ENCODE assay signal across 12 mouse cellular contexts in genomic region chr8:93627626-93628025, GRCm38 (mm10).
A peak's percentile ranks its signal among the peaks of the same experiment; 100 is the strongest.
DNase-seq lines count a peak whose midpoint lies in the region; ATAC-seq lines count a peak whose summit lies in the region.
"Had no signal": no experiment of that assay in that cellular context is flagged by ENCODE, and none has a peak within 500 bp of the region (broad histone marks: within the 10 kb centered on the region; RNA-seq: fewer than 3 reads in every experiment).

No protein-coding gene starts in this region.

- H3K27me3 ChIP-seq in forebrain, embryonic 13.5 days, result no peaks in the 10 kb centered on the region
- no peaks in the 10 kb centered on the region for H3K27me3 ChIP-seq in forebrain, embryonic 11.5 days (ENCODE audit: control insufficient read depth, insufficient read depth, low read length)
- no peaks in the 10 kb centered on the region for H3K27me3 ChIP-seq in midbrain, embryonic 14.5 days (ENCODE audit: control insufficient read depth, insufficient read depth, low read length)
- no peaks in the 10 kb centered on the region for H3K27me3 ChIP-seq in midbrain, embryonic 15.5 days (replicated peaks)
- H3K27me3 ChIP-seq in heart, embryonic 11.5 days (ENCODE audit: control insufficient read depth, insufficient read depth, low read length), result no peaks in the 10 kb centered on the region
- H3K27me3 ChIP-seq in hindbrain, embryonic 13.5 days, result no peaks in the 10 kb centered on the region

- H3K4me2 ChIP-seq in forebrain, embryonic 13.5 days, result no peak overlapping the region; the same call in 1 of the 2 replicates
- H3K4me2 ChIP-seq in forebrain, embryonic 11.5 days (ENCODE audit: low read depth, low read length, severe bottlenecking), result no peak overlapping the region
- no peak overlapping the region for H3K4me2 ChIP-seq in midbrain, embryonic 14.5 days (ENCODE audit: low read length)
- H3K4me2 ChIP-seq in midbrain, embryonic 15.5 days, result no peak overlapping the region
- peak overlapping the region; percentile 30 for H3K4me2 ChIP-seq in heart, embryonic 11.5 days
- H3K4me2 ChIP-seq in hindbrain, embryonic 13.5 days, result no peak overlapping the region

- no peaks in the 10 kb centered on the region; the same call in 1 of the 2 replicates for H3K9me3 ChIP-seq in forebrain, embryonic 13.5 days (replicated peaks)
- H3K9me3 ChIP-seq in forebrain, embryonic 11.5 days (ENCODE audit: control insufficient read depth, low read length), result no peaks in the 10 kb centered on the region
- H3K9me3 ChIP-seq in midbrain, embryonic 14.5 days (ENCODE audit: control insufficient read depth, low read length), result no peaks in the 10 kb centered on the region
- no peaks in the 10 kb centered on the region for H3K9me3 ChIP-seq in midbrain, embryonic 15.5 days
- no peaks in the 10 kb centered on the region for H3K9me3 ChIP-seq in heart, embryonic 11.5 days (replicated peaks; ENCODE audit: control insufficient read depth, low read length)
- no peaks in the 10 kb centered on the region for H3K9me3 ChIP-seq in hindbrain, embryonic 13.5 days

- no peaks in the 10 kb centered on the region for H3K36me3 ChIP-seq in forebrain, embryonic 13.5 days (ENCODE audit: poor library complexity, severe bottlenecking)
- no peaks in the 10 kb centered on the region for H3K36me3 ChIP-seq in forebrain, embryonic 11.5 days (ENCODE audit: control insufficient read depth, insufficient read depth, low read length)
- no peaks in the 10 kb centered on the region for H3K36me3 ChIP-seq in midbrain, embryonic 14.5 days (ENCODE audit: control insufficient read depth, insufficient read depth, low read length)
- H3K36me3 ChIP-seq in midbrain, embryonic 15.5 days (replicated peaks), result no peaks in the 10 kb centered on the region
- H3K36me3 ChIP-seq in heart, embryonic 11.5 days (ENCODE audit: control insufficient read depth, insufficient read depth, low read length), result no peaks in the 10 kb centered on the region
- no peaks in the 10 kb centered on the region for H3K36me3 ChIP-seq in hindbrain, embryonic 13.5 days

- WGBS in forebrain, embryonic 13.5 days, result 63% methylated on average over 6 of the region's 6 CpGs
- WGBS in forebrain, embryonic 11.5 days, result 87% methylated on average over 6 of the region's 6 CpGs
- 69% methylated on average over 6 of the region's 6 CpGs for WGBS in midbrain, embryonic 14.5 days
- WGBS in midbrain, embryonic 15.5 days, result 61% methylated on average over 6 of the region's 6 CpGs
- 33% methylated on average over 6 of the region's 6 CpGs for WGBS in heart, embryonic 11.5 days (ENCODE audit: insufficient replicate concordance)
- WGBS in hindbrain, embryonic 13.5 days, result 46% methylated on average over 6 of the region's 6 CpGs

- peaks cover 24% of the 10 kb centered on the region for H3K4me1 ChIP-seq in forebrain, embryonic 13.5 days
- peaks cover 5% of the 10 kb centered on the region; the same call in 1 of the 2 replicates for H3K4me1 ChIP-seq in forebrain, embryonic 11.5 days (replicated peaks; ENCODE audit: control insufficient read depth, insufficient read depth, low read length)
- peaks cover 12% of the 10 kb centered on the region for H3K4me1 ChIP-seq in midbrain, embryonic 14.5 days (ENCODE audit: control insufficient read depth, insufficient read depth, low read length)
- peaks cover 15% of the 10 kb centered on the region for H3K4me1 ChIP-seq in midbrain, embryonic 15.5 days
- H3K4me1 ChIP-seq in heart, embryonic 11.5 days (ENCODE audit: control insufficient read depth, insufficient read depth, low read length), result peaks cover 8% of the 10 kb centered on the region
- peaks cover 17% of the 10 kb centered on the region for H3K4me1 ChIP-seq in hindbrain, embryonic 13.5 days (replicated peaks)

- peak; percentile 60 for ATAC-seq in forebrain, embryonic 13.5 days
- no peak for ATAC-seq in forebrain, embryonic 11.5 days (replicated peaks; ENCODE audit: low FRiP score)
- no peak for ATAC-seq in midbrain, embryonic 14.5 days (ENCODE audit: low FRiP score, low TSS enrichment)
- ATAC-seq in midbrain, embryonic 15.5 days (replicated peaks), result no peak
- no peak for ATAC-seq in heart, embryonic 11.5 days (replicated peaks; ENCODE audit: insufficient number of reproducible peaks, low FRiP score, low TSS enrichment)
- peak; percentile 17; the same call in 1 of the 2 replicates for ATAC-seq in hindbrain, embryonic 13.5 days (ENCODE audit: low FRiP score)

- no peak for DNase-seq in forebrain, embryonic 11.5 days (ENCODE audit: low spot score)
- peak; percentile 14 for DNase-seq in midbrain, embryonic 14.5 days
- DNase-seq in spleen, adult 18-20 months, result no peak
- DNase-seq in urinary bladder, postnatal 25 days (ENCODE audit: low spot score), result no peak
- DNase-seq: adrenal gland, postnatal 14 days; kidney, adult 2 months had no signal

- H3K4me3 ChIP-seq in forebrain, embryonic 13.5 days, result no peak overlapping the region
- H3K4me3 ChIP-seq in forebrain, embryonic 11.5 days (ENCODE audit: low read depth, low read length), result no peak overlapping the region
- no peak overlapping the region for H3K4me3 ChIP-seq in midbrain, embryonic 14.5 days (replicated peaks; ENCODE audit: low read depth, low read length)
- no peak overlapping the region for H3K4me3 ChIP-seq in midbrain, embryonic 15.5 days
- H3K4me3 ChIP-seq in heart, embryonic 11.5 days (ENCODE audit: low read depth, low read length), result no peak overlapping the region
- H3K4me3 ChIP-seq in hindbrain, embryonic 13.5 days, result no peak overlapping the region
- H3K4me3 ChIP-seq: myocyte had no signal

- peak overlapping the region; percentile 80; the same call in 1 of the 2 replicates for H3K27ac ChIP-seq in forebrain, embryonic 13.5 days
- no peak overlapping the region for H3K27ac ChIP-seq in forebrain, embryonic 11.5 days (ENCODE audit: low read depth, low read length)
- 0 out of 2 replicates have a peak overlapping the region, but pooled peaks have one; percentile 63 for H3K27ac ChIP-seq in midbrain, embryonic 14.5 days (replicated peaks; ENCODE audit: low read depth, low read length)
- H3K27ac ChIP-seq in midbrain, embryonic 15.5 days, result no peak overlapping the region
- no peak overlapping the region for H3K27ac ChIP-seq in heart, embryonic 11.5 days (ENCODE audit: low read depth, low read length)
- no peak overlapping the region for H3K27ac ChIP-seq in hindbrain, embryonic 13.5 days

- no peak overlapping the region for H3K9ac ChIP-seq in forebrain, embryonic 13.5 days
- H3K9ac ChIP-seq in forebrain, embryonic 11.5 days (ENCODE audit: low read length), result no peak overlapping the region
- no peak overlapping the region for H3K9ac ChIP-seq in midbrain, embryonic 14.5 days (replicated peaks; ENCODE audit: low read length)
- no peak overlapping the region for H3K9ac ChIP-seq in midbrain, embryonic 15.5 days
- no peak overlapping the region for H3K9ac ChIP-seq in heart, embryonic 11.5 days (ENCODE audit: low read depth, low read length)
- no peak overlapping the region for H3K9ac ChIP-seq in hindbrain, embryonic 13.5 days
- H3K9ac ChIP-seq: lung, embryonic 14.5 days had no signal

Comparison
In these comparisons a context has a peak if more than half of its experiments do, and no peak if none do; other contexts are left out.
1. ATAC-seq: peak in forebrain, embryonic 13.5 days (single experiment) and hindbrain, embryonic 13.5 days (single experiment); none in forebrain, embryonic 11.5 days (single experiment), midbrain, embryonic 14.5 days (single experiment), midbrain, embryonic 15.5 days (single experiment) and heart, embryonic 11.5 days (single experiment).
2. H3K27ac ChIP-seq: peak in forebrain, embryonic 13.5 days (single experiment) and midbrain, embryonic 14.5 days (single experiment); none in forebrain, embryonic 11.5 days (single experiment), midbrain, embryonic 15.5 days (single experiment), heart, embryonic 11.5 days (single experiment) and hindbrain, embryonic 13.5 days (single experiment).